Mouse (Mus musculus): Measurements from ENCODE around the gene Gm21905. TPM values are rescaled to one million over a fixed set of nuclear protein-coding genes. Genes with fewer than 3 reads are reported as not detected.

Gene Gm21905
- not detected in 2 replicates for polyA plus RNA-seq (2015; fragmentation: Nextera tagmentation; extraction: Ambion mirVana)

DNA sequence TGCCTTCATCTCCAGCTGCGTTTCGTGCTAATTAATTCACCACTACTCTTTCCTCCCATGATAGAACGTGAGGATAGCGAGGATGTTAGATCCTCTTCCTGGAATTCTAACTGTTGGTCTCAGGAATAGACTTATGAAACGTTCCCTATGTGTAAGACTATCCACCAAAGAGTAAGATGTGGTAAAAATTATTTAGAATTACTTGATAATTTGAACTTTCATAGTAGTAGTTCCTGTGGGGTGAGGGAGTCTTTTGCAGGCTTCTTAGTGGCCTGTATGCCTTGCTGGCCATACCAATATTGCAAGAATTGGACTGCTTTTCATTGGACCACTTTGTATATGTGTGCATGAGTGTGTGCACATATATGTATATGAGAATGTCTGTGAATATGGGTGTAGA is at the start of gene Gm21905:
TSS of gene Gm21905 (minus strand) at position 101 of the 400 bp plus-strand sequence.
- no peaks in the 10 kb centered on the region for H3K4me1 ChIP-seq (replicated peaks; ENCODE audit: control insufficient read depth, insufficient read depth)
- ATAC-seq (ENCODE audit: low FRiP score, low TSS enrichment), result no peak
- DNase-seq (ENCODE audit: low spot score), result no peak
- TF ChIP-seq EP300 (optimal IDR thresholded peaks at IDR 0.05) (no peak), CTCF (IDR thresholded peaks at IDR 0.05; ENCODE audit: low read depth) (no peak)
- H3K4me3 ChIP-seq (ENCODE audit: low read depth, low read length), result no peak within 1 kb of the TSS
- H3K9ac ChIP-seq (ENCODE audit: low read length), result no peak within 1 kb of the TSS
- no peak within 1 kb of the TSS for H3K4me2 ChIP-seq (replicated peaks; ENCODE audit: low read depth)
- H3K36me3 ChIP-seq (ENCODE audit: control insufficient read depth, insufficient read depth, low read length), result no peaks in the 10 kb centered on the region
- H3K27ac ChIP-seq (replicated peaks), result no peak within 1 kb of the TSS
- no peaks in the 10 kb centered on the region for H3K9me3 ChIP-seq (ENCODE audit: control insufficient read depth, low read length)
- no peaks in the 10 kb centered on the region for H3K27me3 ChIP-seq (ENCODE audit: control insufficient read depth, insufficient read depth, low read length)
- WGBS, result 79% methylated on average over 5 of the region's 5 CpGs

DNA sequence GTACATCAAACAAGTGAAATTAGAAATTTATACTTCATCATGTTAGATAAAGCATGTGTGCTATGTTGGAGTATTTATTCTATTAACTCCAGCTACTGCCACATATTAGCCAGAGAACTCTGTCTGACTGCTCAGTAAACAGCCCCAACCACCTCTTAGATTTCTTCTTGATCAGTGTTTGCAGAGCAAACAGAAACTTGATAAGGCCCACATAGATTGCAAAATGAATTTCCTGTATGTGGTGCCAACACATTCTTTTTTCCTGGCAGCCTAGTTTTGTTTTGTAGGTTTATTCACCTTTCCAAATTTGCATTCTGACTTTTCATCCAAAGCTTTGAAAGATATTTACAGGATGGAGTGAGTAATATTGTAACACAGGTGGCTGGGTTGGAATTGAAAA is 44.2 kb upstream of the Gm21905 start:
- TF ChIP-seq CTCF (IDR thresholded peaks at IDR 0.05; ENCODE audit: low read depth), result no peak
- TF ChIP-seq EP300 (optimal IDR thresholded peaks at IDR 0.05), result no peak
- Histone ChIP-seq H3K4me3 (ENCODE audit: low read depth, low read length) (no peak overlapping the region), H3K36me3 (ENCODE audit: control insufficient read depth, insufficient read depth, low read length) (no peaks in the 10 kb centered on the region), H3K9ac (ENCODE audit: low read length) (no peak overlapping the region), H3K27me3 (ENCODE audit: control insufficient read depth, insufficient read depth, low read length) (no peaks in the 10 kb centered on the region), H3K27ac (replicated peaks) (no peak overlapping the region), H3K4me2 (replicated peaks; ENCODE audit: low read depth) (no peak overlapping the region), H3K4me1 (replicated peaks; ENCODE audit: control insufficient read depth, insufficient read depth) (no peaks in the 10 kb centered on the region), H3K9me3 (ENCODE audit: control insufficient read depth, low read length) (no peaks in the 10 kb centered on the region)
- peak; percentile 87; the same call in 1 of the 2 replicates for ATAC-seq (ENCODE audit: low FRiP score, low TSS enrichment)
- peak; percentile 41 for DNase-seq (ENCODE audit: low spot score)

DNA sequence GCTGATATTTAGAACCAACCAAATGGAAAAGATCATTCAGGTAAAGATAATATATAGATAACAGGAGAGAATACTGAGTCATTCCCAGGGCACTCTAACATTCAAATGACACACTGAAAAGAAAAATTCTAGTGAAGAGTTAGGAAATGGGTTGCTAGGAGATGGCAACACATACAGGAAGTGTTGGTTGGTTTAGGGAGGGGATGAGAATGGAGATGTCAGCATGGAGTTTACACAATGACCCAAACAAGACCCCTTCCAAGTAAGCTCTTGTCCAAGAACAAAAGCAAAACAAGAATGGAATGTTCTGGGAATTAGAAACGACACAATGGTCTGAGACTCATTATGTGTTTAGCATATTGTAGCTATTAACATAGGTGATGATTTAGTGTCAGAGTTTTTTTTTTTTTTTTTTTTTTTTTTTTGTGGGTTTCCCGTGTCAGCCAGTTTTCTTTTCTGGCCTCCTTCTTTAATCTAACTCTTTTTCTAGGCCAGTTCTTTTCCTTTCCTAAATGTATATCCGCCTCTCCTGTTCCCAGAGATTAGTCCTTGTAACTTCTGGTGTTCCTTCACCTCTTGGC is 35.8 kb upstream of the Gm21905 start:
- H3K36me3 ChIP-seq (ENCODE audit: control insufficient read depth, insufficient read depth, low read length), result no peaks in the 10 kb centered on the region
- no peak overlapping the region for H3K4me2 ChIP-seq (replicated peaks; ENCODE audit: low read depth)
- TF ChIP-seq CTCF (IDR thresholded peaks at IDR 0.05; ENCODE audit: low read depth) (no peak), EP300 (optimal IDR thresholded peaks at IDR 0.05) (no peak)
- DNase-seq (ENCODE audit: low spot score) (no peak), ATAC-seq (ENCODE audit: low FRiP score, low TSS enrichment) (no peak)
- H3K9me3 ChIP-seq (ENCODE audit: control insufficient read depth, low read length), result no peaks in the 10 kb centered on the region
- H3K4me3 ChIP-seq (ENCODE audit: low read depth, low read length), result no peak overlapping the region
- 55% methylated on average over 3 of the region's 3 CpGs for WGBS
- H3K27ac ChIP-seq (replicated peaks), result no peak overlapping the region
- H3K9ac ChIP-seq (ENCODE audit: low read length), result no peak overlapping the region
- no peaks in the 10 kb centered on the region for H3K27me3 ChIP-seq (ENCODE audit: control insufficient read depth, insufficient read depth, low read length)
- no peaks in the 10 kb centered on the region for H3K4me1 ChIP-seq (replicated peaks; ENCODE audit: control insufficient read depth, insufficient read depth)

DNA sequence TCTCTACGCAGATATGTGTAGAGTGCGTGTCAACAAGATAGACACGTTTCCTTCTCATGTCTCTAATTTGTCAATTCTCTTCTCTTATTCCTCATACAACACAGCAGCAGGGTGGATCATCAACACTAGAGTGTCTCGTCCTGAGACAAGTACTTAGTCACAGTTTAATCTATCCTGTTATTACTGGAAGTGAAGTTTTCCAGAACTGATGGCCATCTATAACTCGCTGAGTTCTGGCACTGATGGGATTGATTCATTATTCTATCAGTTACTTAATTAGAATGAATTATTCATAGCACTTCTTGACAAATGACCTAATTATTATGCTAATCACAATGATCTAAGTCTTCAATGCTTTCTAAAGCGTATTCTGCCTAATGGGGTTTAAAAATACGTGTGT is 23.3 kb upstream of the Gm21905 start:
- WGBS, result 77% methylated on average over 7 of the region's 7 CpGs
- Histone ChIP-seq H3K4me1 (replicated peaks; ENCODE audit: control insufficient read depth, insufficient read depth) (no peaks in the 10 kb centered on the region), H3K27me3 (ENCODE audit: control insufficient read depth, insufficient read depth, low read length) (no peaks in the 10 kb centered on the region), H3K9ac (ENCODE audit: low read length) (no peak overlapping the region), H3K36me3 (ENCODE audit: control insufficient read depth, insufficient read depth, low read length) (no peaks in the 10 kb centered on the region), H3K9me3 (ENCODE audit: control insufficient read depth, low read length) (no peaks in the 10 kb centered on the region), H3K27ac (replicated peaks) (no peak overlapping the region), H3K4me3 (ENCODE audit: low read depth, low read length) (no peak overlapping the region), H3K4me2 (replicated peaks; ENCODE audit: low read depth) (no peak overlapping the region)
- ATAC-seq (ENCODE audit: low FRiP score, low TSS enrichment), result no peak
- no peak for DNase-seq (ENCODE audit: low spot score)
- no peak for TF ChIP-seq CTCF (IDR thresholded peaks at IDR 0.05; ENCODE audit: low read depth)
- TF ChIP-seq EP300 (optimal IDR thresholded peaks at IDR 0.05), result no peak

DNA sequence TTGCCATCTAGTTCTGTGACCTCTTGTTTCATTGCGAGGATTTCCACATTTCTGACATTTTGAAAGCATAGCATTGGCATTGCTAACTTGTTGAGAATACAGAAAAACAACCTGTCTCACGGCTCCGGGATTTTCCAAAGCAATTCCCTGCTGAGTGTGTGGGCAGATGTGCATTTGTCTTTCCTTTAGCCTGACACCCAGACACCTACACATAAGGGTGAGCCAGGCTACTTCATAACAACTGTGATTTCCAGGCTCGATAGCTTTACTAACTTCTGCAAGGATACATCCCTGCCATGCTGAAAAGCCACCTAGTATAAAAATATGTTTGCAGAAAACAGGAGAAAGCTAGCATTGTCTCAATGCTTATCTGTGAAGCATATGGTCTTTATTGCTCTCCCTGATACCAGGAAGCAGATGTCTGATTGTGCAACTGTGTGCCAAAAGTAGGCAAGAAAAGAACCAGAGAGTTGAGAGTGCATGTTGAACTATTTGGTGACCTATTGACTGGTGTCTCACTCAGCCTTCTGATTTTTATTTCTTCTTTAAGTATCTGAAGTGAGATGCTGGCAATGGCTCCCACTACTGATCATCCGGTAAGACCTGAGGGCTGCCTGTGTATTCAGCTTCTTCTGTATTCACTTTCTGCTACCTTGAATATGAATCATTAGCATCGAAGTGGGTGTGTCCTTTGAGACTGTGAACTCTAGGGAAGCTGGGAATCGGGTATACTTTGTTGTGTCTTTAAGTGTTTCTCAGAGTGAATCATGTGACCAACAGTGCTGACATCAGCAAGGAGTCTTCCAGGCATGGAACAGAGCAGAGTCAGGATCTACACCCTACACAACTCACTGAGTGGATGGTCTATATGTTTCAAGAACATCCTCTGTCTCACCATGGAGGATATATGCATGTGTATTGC is 15.7 kb upstream of the Gm21905 start:
- Histone ChIP-seq H3K4me3 (ENCODE audit: low read depth, low read length) (no peak overlapping the region), H3K27me3 (ENCODE audit: control insufficient read depth, insufficient read depth, low read length) (no peaks in the 10 kb centered on the region), H3K4me2 (replicated peaks; ENCODE audit: low read depth) (no peak overlapping the region), H3K4me1 (replicated peaks; ENCODE audit: control insufficient read depth, insufficient read depth) (no peaks in the 10 kb centered on the region), H3K9me3 (ENCODE audit: control insufficient read depth, low read length) (no peaks in the 10 kb centered on the region), H3K36me3 (ENCODE audit: control insufficient read depth, insufficient read depth, low read length) (no peaks in the 10 kb centered on the region), H3K9ac (ENCODE audit: low read length) (no peak overlapping the region), H3K27ac (replicated peaks) (no peak overlapping the region)
- no peak for DNase-seq (ENCODE audit: low spot score)
- TF ChIP-seq CTCF (IDR thresholded peaks at IDR 0.05; ENCODE audit: low read depth) (no peak), EP300 (optimal IDR thresholded peaks at IDR 0.05) (no peak)
- 76% methylated on average over 7 of the region's 7 CpGs for WGBS
- no peak for ATAC-seq (ENCODE audit: low FRiP score, low TSS enrichment)

DNA sequence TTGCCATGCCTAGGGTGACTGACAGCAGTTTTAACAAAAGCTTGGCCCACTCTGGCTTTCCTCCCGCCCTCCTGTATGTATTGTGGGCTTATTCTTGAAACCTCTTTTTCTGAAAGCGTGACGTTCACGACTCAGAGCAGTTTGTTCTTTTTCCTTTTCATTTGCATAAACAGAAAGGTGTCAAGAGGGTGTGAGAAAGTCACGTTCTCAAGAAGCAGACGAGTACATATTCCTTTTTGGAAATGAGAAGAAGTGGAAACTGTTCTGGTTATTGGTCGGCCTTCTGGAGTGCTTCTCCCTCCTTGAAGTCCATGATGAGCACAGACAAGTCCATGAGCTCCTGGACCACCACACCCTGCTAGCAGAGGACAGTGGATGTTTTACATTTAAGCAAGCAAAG is 9.3 kb upstream of the Gm21905 start:
- H3K4me2 ChIP-seq (replicated peaks; ENCODE audit: low read depth), result no peak overlapping the region
- TF ChIP-seq EP300 (optimal IDR thresholded peaks at IDR 0.05) (no peak), CTCF (IDR thresholded peaks at IDR 0.05; ENCODE audit: low read depth) (no peak)
- WGBS, result 68% methylated on average over 7 of the region's 7 CpGs
- DNase-seq (ENCODE audit: low spot score) (no peak), ATAC-seq (ENCODE audit: low FRiP score, low TSS enrichment) (no peak)
- no peaks in the 10 kb centered on the region for H3K4me1 ChIP-seq (replicated peaks; ENCODE audit: control insufficient read depth, insufficient read depth)
- no peak overlapping the region for H3K9ac ChIP-seq (ENCODE audit: low read length)
- H3K36me3 ChIP-seq (ENCODE audit: control insufficient read depth, insufficient read depth, low read length), result no peaks in the 10 kb centered on the region
- no peak overlapping the region for H3K4me3 ChIP-seq (ENCODE audit: low read depth, low read length)
- no peaks in the 10 kb centered on the region for H3K9me3 ChIP-seq (ENCODE audit: control insufficient read depth, low read length)
- H3K27ac ChIP-seq (replicated peaks), result no peak overlapping the region
- H3K27me3 ChIP-seq (ENCODE audit: control insufficient read depth, insufficient read depth, low read length), result no peaks in the 10 kb centered on the region
